In the genomic region with DNA sequence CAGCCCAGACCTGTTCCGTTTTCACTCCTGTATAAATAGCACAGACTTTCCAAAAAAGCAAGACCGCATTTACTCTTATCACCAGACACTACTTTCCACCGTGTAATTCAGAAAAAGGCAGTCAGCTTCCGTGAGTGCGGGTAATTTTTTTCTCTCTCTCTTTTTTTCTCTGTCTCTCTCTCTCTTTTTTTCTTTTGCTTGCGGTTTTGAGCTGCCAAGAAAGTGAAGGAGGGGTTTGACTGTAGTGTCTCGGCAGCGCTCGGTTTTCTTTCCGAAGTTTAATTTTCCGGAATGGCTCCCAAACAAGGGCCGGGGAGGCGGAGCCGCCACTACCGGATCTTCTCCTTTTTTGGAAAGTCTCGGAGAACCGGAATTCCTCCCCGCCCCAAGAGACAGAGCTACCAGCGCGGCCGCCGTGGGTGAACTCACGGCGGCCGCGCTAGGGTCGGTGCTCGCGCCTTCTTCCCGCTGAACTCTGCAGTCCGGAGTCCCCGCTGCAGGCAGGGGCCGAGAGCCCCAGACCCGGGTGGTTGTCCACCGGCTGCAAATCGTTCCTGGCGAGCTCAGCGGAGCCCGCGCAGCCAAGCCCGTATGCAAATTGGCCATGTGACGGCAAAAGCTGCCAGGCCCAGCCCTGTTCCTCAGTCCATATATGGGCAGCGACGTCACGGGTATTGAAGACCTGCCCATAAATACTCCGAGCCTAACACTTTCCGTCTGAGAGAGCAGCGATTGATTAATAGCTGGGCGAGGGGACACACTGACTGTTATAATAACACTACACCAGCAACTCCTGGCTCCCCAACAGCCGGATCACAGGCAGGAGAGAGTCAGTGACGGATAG, we compare ENCODE assay signal across 1 mouse cellular context.
TF ChIP-seq lines count a peak whose summit lies in the region.

No protein-coding gene starts in this region.

TF ChIP-seq in MEL, 35 proteins besides CTCF, POLR2A, EP300 and RAD21 (continued from another document):
- TF ChIP-seq RCOR1 (IDR thresholded peaks at IDR 0.05; ENCODE audit: low read depth, low read length) (peak; percentile 25; the same call in 1 of the 2 replicates), MAX (IDR thresholded peaks at IDR 0.05; ENCODE audit: low read length) (peak; percentile 73), ZC3H11A (IDR thresholded peaks at IDR 0.05; ENCODE audit: low read depth, low read length) (no peak), HCFC1 (IDR thresholded peaks at IDR 0.05; ENCODE audit: low read depth, low read length) (no peak), MYC (IDR thresholded peaks at IDR 0.05; ENCODE audit: low read depth, low read length) (no peak), JUND (IDR thresholded peaks at IDR 0.05; ENCODE audit: low read depth, low read length) (peak; percentile 53; the same call in 1 of the 2 replicates), SIN3A (IDR thresholded peaks at IDR 0.05; ENCODE audit: low read length) (peak; percentile 88), UBTF (IDR thresholded peaks at IDR 0.05; ENCODE audit: borderline replicate concordance, insufficient read depth, low read depth, low read length) (no peak), TBP (IDR thresholded peaks at IDR 0.05; ENCODE audit: low read depth, low read length) (peak; percentile 55; the same call in 1 of the 2 replicates)
